Mouse (Mus musculus) CD4-positive, CD25-positive, alpha-beta regulatory T cell, adult 2 months (primary cell): Measurements from ENCODE around the gene Tmem138.

Experiments used
- DNase-seq: peaks from one replicate; pipeline ENCODE4 v3.0.0-alpha.2; 2012; ENCODE audit warnings: low read depth, low spot score

Tmem138 gene

DNA sequence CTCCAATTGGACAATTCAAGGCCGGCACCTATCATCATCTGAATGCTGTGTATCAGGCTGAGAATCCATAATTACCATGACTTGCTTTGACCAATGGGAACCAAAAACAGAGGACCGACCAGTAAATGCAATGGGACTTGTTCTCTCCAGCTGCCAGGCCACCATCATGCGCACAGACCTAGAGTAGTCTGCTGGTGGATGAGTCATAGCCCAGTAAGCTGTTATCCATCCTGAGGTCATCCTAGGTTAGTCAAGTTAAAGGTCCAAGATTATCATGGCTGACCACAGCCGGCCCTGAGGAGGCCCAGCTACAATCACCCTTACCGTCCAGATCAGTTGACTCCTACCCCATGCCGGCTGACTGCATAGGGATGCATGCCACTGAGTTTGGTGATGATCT is 7.5 kb downstream of the Tmem138 start:
- no peak for DNase-seq

DNA sequence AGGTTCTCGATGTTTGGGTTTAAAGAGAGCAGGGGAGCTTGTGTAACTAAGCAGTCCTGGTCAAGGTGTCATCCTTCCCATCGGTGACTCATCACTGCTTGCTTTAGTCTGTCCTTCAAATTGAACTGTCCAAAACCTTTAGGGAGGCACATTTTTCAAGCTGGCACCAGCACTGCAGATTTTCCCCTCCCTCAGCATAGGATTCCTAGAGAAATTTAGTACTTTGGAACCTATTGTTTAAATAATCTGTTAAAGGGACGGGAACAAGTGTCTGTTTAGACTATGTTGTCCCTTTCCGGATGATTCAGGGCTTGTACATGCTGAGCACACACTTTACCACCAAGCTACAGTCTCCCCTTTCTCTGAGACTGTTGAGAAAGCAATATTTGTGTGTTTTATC is 11.9 kb downstream of the Tmem138 start:
- no peak for DNase-seq

DNA sequence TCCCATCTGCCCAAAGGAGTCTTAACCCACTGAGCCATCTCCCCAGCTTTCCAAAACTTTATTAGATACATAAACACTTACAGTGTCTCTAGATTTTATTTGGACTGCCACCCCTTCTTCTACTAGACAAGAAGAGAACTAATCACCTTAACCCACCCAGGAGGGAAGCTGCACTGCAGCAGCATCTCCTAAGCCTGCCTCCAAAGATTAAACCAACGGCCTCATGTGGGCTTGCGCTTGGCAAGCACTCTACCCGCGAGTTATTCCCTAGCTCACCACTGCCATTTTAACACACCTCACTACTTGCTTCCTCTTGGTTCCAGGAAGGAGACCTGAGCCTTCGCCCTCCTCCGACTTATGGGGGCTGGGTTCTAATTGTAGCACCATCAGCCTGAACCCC is 12.9 kb downstream of the Tmem138 start:
- no peak for DNase-seq

DNA sequence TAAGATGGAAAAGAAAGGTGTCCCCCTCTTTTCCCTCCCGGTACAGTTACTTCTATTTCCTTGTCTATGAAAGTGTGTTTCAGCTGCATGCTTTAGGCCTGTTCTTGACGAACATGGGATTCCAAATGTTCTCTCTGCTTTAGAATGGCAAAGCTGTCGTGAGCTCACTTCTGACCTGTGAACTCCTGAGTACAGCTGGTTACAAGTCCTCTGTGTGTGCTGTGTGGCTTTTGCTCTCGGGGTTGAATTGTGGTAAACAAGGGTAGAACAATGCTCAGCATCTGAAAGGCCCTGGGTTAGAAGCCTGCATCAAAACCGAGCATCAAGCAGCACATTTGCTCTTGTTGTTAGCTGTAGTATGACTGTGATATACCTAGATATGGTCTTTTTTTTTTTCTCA is 14.8 kb downstream of the Tmem138 start:
- DNase-seq: no peak

DNA sequence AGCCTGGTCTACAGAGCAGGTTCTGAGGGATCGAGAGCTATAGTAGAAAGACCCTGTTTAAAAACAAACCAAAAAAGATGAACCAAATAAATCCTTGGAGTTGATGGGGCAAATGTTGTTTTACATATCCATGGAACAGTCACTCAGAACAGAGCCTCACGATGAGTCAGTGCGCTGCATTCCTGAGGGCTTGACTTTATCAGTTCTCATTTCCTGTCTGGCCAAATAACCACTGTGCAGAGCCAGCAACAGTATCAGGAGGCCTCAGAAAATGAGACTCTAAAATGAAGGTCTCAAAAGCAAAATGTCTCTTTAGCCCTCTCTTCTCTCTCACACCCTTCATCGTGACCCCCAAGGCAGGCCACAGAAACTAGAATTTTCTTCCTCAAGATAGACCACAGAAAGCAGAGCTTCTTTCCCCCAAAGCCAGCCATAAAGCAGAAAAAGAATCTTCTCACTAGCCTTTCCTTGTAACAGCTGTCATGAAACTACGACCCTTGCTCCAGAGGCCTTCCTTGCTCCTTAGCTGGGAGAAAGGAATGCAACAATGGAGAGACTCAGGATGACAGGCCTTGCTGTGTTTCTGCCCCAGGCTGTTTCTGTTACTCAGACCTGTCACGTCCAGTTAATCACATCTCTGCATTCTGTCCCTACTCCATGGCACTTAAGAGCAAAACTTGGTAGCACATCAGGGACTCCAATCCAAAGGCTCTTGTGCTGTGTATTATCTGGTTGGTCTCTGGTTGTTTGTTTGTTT is 15.4 kb downstream of the Tmem138 start:
- no peak for DNase-seq

DNA sequence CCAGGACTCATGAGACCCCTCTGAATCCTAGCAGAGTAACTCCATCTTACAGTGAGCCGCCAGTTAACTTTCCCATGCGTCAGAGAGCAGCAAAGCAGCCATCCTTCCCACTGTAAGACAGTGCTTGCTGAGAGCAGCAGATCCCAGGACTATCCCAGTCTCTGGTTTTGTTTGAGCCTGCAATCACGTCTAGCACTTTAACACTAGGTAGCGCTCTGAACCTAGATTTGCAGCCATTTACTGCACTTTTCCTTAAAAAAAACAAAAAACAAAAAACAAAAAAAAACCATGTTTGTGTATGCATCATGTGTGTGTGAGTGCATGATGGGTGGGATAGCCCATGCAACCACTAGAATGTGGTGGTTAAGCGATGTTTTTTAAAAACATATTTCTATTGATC is 17.1 kb downstream of the Tmem138 start:
- no peak for DNase-seq

DNA sequence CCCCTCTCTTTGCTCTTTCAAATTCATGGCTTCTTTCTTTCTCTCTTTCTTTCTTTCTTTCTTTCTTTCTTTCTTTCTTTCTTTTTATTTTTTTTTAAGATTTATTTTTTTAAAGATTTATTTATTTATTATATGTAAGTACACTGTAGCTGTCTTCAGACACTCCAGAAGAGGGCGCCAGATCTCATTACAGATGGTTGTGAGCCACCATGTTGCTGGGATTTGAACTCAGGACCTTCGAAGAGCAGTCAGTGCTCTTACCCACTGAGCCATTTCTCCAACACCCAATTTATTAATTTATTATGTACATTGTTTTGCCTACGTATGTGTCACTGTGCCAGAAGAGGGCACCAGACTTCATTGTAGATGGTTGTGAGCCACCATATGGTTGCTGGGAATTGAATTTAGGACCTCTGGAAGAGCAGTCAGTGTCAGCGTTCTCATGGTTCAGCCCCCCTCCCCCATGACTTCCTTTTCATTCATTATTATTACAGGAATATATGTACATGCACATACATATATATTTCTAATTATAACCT is 19.3 kb downstream of the Tmem138 start:
- DNase-seq: peak; percentile 27

DNA sequence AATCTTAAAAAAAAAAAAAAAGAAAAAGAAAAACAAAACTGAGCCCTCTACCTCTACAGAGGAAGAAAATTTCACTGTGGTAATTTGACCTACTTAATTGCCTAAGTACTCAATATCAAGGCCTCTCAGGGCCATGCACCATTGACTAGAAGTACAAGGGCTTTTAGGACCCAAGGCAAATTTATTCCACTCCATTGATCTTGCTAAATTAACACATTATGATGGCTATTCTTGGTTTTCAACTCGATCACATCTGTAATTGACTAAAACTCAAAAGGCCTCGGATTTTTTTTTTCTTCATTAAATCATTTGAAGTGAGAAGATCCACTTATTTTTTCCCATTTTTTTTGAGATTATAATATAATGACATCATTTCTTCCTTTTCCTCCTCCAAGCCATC is 19.7 kb downstream of the Tmem138 start:
- DNase-seq: no peak

DNA sequence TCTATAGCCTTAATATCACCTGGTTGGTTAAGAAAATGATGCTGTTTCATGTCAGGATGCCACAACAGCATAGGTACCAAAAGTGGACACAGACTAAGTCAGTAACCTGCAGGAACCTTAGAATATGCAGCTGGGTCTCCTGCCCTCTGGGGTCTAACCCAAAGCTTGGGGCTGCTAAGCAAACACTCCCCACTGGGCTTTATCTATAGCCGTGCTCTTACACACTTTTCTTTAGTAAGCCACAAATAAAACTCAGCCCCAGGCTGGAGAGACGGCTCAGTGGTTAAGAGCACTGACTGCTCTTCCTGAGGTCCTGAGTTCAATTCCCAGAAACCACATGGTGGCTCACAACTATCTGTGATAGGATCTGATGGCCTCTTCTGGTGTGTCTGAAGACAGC is 20.2 kb downstream of the Tmem138 start:
- no peak for DNase-seq

DNA sequence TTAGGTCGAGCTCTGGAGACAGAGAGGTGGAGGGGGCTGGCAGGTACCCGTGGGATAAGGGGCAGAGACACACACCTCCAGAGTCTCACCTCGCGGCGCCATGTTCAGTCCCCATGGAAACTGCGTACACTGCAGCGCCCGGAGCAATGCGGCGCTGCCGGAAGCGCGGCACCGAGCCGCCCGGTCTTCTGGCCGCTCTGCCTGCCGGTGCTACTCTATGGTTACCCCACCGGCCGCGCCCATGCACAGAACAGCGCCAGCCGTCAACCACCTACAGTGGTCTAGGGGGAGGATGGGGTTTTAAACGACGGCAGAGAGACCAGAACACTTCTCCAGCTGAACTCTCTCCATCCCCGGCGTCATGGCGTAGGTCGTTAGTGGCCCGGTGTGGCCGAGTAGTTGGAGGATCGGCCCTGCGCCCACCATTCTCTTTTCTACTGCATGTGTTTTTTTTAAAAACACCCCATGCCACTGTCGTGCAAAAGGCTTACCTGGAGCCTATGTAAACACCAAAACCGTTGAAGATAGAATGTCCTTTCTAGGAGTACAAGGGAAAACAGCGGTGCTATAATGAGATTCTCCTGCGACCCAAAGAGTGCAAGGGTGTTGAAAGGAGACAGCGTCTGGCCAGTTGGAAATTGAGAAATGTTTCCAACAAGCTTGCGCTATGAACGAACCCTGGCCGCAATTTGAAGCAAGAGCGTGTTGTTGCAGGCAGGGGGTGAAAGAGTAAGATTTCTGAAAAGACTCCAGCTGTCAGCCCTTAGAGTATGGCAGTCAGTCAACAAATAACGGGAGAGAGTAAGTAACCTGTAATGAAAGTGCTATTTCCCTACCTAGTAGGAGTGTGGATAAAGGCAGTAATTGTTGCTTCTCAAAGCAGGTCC is 21.3 kb downstream of the Tmem138 start, which contains the start of gene Tmem216:
Gene Tmem216, minus strand, starts transcription at position 615 of the 887 bp plus-strand sequence.
- peak; percentile 90 for DNase-seq

DNA sequence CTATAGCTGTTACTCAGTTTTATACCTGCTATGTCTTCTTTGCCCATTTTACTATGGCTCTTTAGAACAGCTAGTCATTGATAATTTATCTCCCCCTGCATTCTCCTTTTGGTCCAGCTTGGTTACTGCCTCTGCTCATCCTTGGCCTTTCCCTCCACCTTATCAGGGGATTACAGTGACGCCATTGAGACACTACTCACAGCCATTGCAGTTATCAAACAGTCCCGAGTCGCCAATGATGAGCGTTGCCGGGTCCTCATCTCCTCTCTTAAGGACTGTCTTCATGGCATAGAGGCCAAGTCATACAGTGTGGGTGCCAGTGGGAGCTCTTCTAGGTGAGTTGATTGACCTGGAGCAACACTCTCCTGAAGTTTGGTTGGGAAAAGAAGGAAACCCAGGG is 37.7 kb downstream of the Tmem138 start:
- DNase-seq: no peak

DNA sequence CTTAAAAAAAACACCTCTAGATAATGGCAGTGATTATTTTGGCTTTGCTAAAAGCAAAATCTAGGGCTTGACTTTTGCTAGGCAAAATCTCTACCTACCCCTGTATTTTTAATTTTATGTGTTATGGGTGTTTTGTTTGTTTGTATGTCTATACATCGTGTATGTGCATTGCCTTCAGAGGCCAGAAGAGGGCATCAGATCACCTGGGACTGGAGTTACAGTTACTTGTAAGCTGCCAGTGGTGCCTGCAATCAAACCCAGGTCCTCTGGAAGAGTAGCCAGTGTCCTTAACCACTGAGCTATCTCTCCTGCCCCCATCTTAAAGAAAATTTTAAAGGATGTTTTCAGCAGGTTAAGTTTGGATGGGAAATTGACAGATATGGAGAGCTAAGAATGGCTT is 47.1 kb downstream of the Tmem138 start:
- peak; percentile 41 for DNase-seq

DNA sequence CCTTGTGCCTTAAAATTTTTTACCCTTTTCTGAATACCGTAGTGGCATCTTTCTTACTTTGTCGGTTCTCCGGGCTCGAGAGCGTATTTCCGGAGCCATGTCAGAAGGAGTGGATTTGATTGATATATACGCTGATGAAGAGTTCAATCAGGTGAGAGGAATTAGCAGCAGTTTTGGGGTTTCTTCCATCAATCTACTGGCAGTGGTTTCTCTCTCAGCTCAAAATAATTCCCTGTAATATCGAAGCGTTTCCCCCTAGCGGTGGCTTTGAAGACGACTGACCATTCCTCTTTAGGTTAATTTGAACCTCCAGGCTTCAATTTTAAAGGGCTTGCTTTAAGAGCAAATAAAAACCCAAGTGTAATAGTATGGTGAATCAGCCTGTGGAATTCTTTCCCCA is 51.3 kb downstream of the Tmem138 start, which contains the start of gene Sdhaf2:
Gene Sdhaf2, minus strand, starts transcription at position 233 of the 400 bp plus-strand sequence.
- DNase-seq: peak; percentile 78

DNA sequence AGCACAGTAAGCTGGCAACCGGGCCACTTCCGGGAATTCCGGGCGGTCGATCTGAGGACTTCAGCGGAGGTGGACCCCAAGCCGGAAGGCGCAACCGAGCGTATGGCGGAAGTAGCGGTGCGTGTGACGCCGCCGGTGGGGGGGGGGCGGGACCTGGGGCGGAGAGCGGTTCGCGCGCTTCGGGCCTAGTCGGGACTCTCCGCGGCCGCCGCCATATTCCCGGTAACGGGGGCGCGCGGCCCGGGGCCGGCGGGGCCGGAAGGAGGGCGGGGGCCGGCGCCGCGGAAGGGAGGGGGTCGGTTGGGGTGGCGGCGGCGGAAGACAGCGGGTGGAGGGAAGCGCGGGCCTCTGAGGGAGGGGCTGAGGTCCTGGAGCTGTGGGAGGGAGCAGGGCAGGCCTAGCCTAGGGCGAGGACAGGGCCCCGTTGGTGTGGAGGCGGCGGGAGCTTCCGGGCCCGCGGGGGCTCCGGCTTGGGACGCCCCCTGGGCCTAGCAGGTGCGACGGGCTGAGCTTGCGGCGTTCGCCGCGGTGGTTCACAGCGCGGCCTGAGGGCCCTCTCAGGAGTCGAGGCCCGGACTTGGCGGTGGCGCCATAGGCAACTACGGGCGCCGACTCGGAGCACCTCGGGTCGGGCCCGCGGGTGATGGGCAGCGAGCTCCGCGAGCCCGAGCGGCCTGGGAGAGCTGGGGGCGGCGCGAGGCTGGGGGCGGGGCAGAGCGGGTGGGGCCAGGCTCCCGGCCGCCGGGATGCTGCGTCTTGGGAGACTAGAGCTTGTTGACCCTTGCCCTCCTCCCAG is 51.9 kb downstream of the Tmem138 start, which contains the start of gene Cpsf7:
Gene Cpsf7, plus strand, starts transcription at position 161 of the 796 bp plus-strand sequence.
- DNase-seq: peak; percentile 95

DNA sequence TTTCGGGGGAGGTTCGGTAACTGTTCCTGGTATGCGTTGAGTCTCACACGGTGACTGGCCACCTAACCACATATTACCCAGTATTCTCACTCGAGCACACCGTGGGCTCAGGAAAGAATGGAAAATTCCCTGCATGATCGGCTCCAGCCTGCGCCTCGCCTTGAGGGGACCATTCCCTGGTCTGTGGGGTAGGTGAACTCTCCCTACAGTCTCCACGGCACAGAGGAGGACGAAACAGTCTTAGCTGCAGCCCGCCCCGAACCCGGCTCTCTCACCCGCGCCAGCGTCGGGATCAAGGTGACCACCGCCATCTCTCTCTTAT is 52.4 kb downstream of the Tmem138 start:
- DNase-seq: no peak

DNA sequence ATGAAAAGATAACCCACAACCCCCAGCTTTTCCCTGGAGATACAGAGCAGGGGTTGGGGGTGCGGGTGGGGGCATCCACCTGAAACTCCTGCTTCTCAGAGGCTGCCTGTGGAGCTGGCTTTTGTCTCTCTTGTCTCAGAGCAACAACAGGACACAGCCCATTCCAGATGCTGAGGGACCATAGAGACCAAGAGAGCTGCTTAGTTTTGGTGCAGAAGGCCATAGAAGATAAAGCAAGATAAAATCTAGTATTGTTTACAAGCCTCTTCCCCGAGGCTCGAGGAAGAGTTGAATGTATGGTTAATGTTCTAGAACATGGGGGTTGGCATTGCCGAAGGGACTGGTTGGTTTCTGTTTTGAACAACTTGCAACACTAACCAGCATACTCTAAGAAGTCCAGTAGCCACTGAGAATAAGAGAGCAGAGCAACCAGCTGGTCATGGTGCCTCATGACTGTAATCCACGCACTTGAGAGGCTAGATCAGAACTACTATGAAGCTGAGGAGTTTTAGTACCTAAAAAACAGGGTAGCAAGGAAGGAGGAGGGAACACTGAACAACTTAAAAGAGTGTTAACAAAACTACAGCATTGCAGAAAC is 53.6 kb downstream of the Tmem138 start:
- no peak for DNase-seq

DNA sequence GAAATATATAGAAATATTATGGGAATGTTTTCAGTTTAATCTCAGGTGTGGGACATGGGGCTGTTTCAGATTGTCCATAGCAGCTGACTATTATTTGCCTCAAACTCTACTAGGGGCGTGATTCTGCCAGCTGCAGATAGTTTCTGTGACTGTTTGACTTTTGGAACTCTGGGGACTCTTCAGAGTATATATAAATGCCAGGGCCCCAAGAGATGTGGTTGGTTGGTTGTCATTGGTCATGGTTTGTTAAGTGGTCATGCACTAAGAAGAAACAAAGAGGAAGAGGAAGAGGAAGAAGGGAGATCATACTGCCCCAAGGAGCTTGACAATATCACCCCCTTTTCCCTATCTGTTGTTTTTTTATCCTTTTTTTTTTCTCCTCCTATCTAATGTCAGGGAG is 55.2 kb downstream of the Tmem138 start:
- DNase-seq: no peak
